Mouse (Mus musculus): ENCODE results near the gene Dnaaf1.

GRCm38 (mm10) chr8:119620848-119621465 is 45.9 kb downstream of the Dnaaf1 start:
- no peak for TF ChIP-seq CTCF (IDR thresholded peaks at IDR 0.05; ENCODE audit: low read depth, low read length)
- no peak for TF ChIP-seq POLR2A (IDR thresholded peaks at IDR 0.05; ENCODE audit: borderline replicate concordance, low read depth, low read length)
